Mouse (Mus musculus) heart, postnatal 0 days (tissue): Measurements from ENCODE around the gene Kif13a. TPM values are rescaled to one million over a fixed set of nuclear protein-coding genes. Genes with fewer than 3 reads are reported as not detected.

Experiments
- ATAC-seq: fragments of 200-750 bp; cut with Nextera tagmentation; 2 replicates; pipeline ENCODE4 v1.8.0; 2017; ENCODE audit warnings: low read depth, moderate number of reproducible peaks, moderate library complexity; ENCODE audit not compliant: insufficient read depth
- DNase-seq: peaks from one replicate; pipeline ENCODE4 v3.0.0-alpha.2; 2016; ENCODE audit warnings: low spot score
- H3K27ac ChIP-seq: fragments of 300-500 bp; sonication (generic); 2 replicates; pipeline ENCODE4 v1.5.1; 2014; ENCODE audit warnings: low read depth, mild to moderate bottlenecking
- H3K27me3 ChIP-seq: fragments of 300-500 bp; sonication (generic); 2 replicates; pipeline ENCODE4 v1.6.1; 2014; ENCODE audit warnings: low read length, mixed read lengths; ENCODE audit not compliant: control insufficient read depth, insufficient read depth
- H3K36me3 ChIP-seq: fragments of 300-500 bp; sonication (generic); replicated peaks from 2 replicates; pipeline ENCODE4 v1.6.1; 2014; ENCODE audit warnings: low read length, mixed read lengths; ENCODE audit not compliant: control insufficient read depth, insufficient read depth
- H3K4me1 ChIP-seq: fragments of 300-500 bp; sonication (generic); 2 replicates; pipeline ENCODE4 v1.6.1; 2014; ENCODE audit warnings: antibody characterized with exemption; ENCODE audit not compliant: control insufficient read depth, insufficient read depth
- H3K4me2 ChIP-seq: fragments of 300-500 bp; sonication (generic); 2 replicates; pipeline ENCODE4 v1.6.1; 2014; ENCODE audit warnings: low read depth, mild to moderate bottlenecking, low read length, moderate library complexity
- H3K4me3 ChIP-seq: fragments of 300-500 bp; sonication (generic); 2 replicates; pipeline ENCODE4 v1.5.1; 2014; ENCODE audit warnings: low read depth, low read length
- H3K9ac ChIP-seq: fragments of 300-500 bp; sonication (generic); replicated peaks from 2 replicates; pipeline ENCODE4 v1.6.1; 2014; ENCODE audit warnings: low read depth, low read length, mixed read lengths
- H3K9me3 ChIP-seq: fragments of 300-500 bp; sonication (generic); replicated peaks from 2 replicates; pipeline ENCODE4 v1.6.1; 2016; ENCODE audit warnings: low read length; ENCODE audit not compliant: control insufficient read depth
- CTCF ChIP-seq: IDR thresholded peaks from 2 replicates; pipeline ENCODE4 v1.5.1; 2016; ENCODE audit warnings: antibody characterized with exemption, control low read depth, low read depth
- EP300 ChIP-seq: IDR thresholded peaks from 2 replicates; pipeline ENCODE4 v1.6.1; 2016; ENCODE audit warnings: antibody characterized with exemption, low read depth
- whole genome bisulfite sequencing: fragments of 180-500 bp; shearing (Covaris S2); extraction: QIAGEN DNeasy Blood & Tissue Kit; methylation state at CpG from one replicate; pipeline ENCODE4 v1.1.7; 2014; 5-methylcytosine and 5-hydroxymethylcytosine counted together
- polyA plus RNA-seq: library from polyadenylated mRNA; unstranded; fragments of >200 nt; fragmentation: Nextera tagmentation; extraction: Ambion mirVana; gene quantifications from 2 replicates; pipeline ENCODE4 v1.2.1, GENCODE M21; 2015
- total RNA-seq: library from RNA; depleted of rRNA; stranded (reverse); fragments of >200 nt; gene quantifications from 2 replicates; pipeline ENCODE4 v1.2.3, GENCODE M21; 2014; ENCODE audit warnings: low replicate concordance

The Kif13a gene
- total and polyA plus RNA-seq, 2 experiments from 2014 or later: 36.7 to 81.8 TPM

GRCm38 (mm10) chr13:46728411-46728810, 201.3 kb downstream of the Kif13a start:
- Histone ChIP-seq H3K9me3 (no peaks in the 10 kb centered on the region), H3K36me3 (no peaks in the 10 kb centered on the region), H3K4me1 (peaks cover 15% of the 10 kb centered on the region), H3K27me3 (no peaks in the 10 kb centered on the region), H3K9ac (peak overlapping the region; percentile 47), H3K4me2 (peak overlapping the region; percentile 95), H3K27ac (peak overlapping the region; percentile 97), H3K4me3 (peak overlapping the region; percentile 69)
- TF ChIP-seq EP300 (no peak), CTCF (no peak)
- ATAC-seq (no peak), DNase-seq (no peak)
- 21% methylated on average over 5 of the region's 5 CpGs for WGBS

GRCm38 (mm10) chr13:46727837-46728268, 201.8 kb downstream of the Kif13a start, which contains the start of gene Nup153:
Nup153 (minus strand) TSS chr13:46727940.
- Histone ChIP-seq H3K4me2 (peak within 1 kb of the TSS; percentile 95), H3K9ac (peak within 1 kb of the TSS; percentile 88), H3K4me3 (peak within 1 kb of the TSS; percentile 69), H3K4me1 (peaks cover 15% of the 10 kb centered on the region), H3K36me3 (no peaks in the 10 kb centered on the region), H3K27ac (peak within 1 kb of the TSS; percentile 97), H3K9me3 (no peaks in the 10 kb centered on the region), H3K27me3 (no peaks in the 10 kb centered on the region)
- DNase-seq (peak; percentile 97), ATAC-seq (peak; percentile 91)
- 0 out of 2 replicates have a peak, but pooled peaks have one; percentile 76 for TF ChIP-seq EP300
- 0 out of 2 replicates have a peak, but pooled peaks have one; percentile 0 for TF ChIP-seq CTCF
- WGBS: under 1% methylated on average over 42 of the region's 51 CpGs

- under 1% methylated on average over 67 of the region's 85 CpGs for WGBS
- no peaks in the 10 kb centered on the region for H3K9me3 ChIP-seq
- DNase-seq: peak; percentile 59
- peak overlapping the region; percentile 97 for H3K27ac ChIP-seq
- TF ChIP-seq EP300 (no peak), CTCF (no peak)
- peaks cover 15% of the 10 kb centered on the region for H3K4me1 ChIP-seq
- H3K27me3 ChIP-seq: no peaks in the 10 kb centered on the region
- peak overlapping the region; percentile 95 for H3K4me2 ChIP-seq
- H3K36me3 ChIP-seq: no peaks in the 10 kb centered on the region
- ATAC-seq: peak; percentile 71
- H3K4me3 ChIP-seq: peak overlapping the region; percentile 69
- peak overlapping the region; percentile 88 for H3K9ac ChIP-seq
Observed at GRCm38 (mm10) chr13:46727038-46727836, 202.4 kb downstream of the Kif13a start.

GRCm38 (mm10) chr13:46726288-46727037, 203.2 kb downstream of the Kif13a start:
- WGBS: under 1% methylated on average over 30 of the region's 30 CpGs

GRCm38 (mm10) chr13:46725227-46725626, 204.4 kb downstream of the Kif13a start:
- H3K4me2 ChIP-seq: peak overlapping the region; percentile 95; the same call in 1 of the 2 replicates
- H3K4me1 ChIP-seq: peaks cover 15% of the 10 kb centered on the region
- H3K36me3 ChIP-seq: no peaks in the 10 kb centered on the region
- no peak overlapping the region for H3K4me3 ChIP-seq
- H3K27ac ChIP-seq: no peak overlapping the region
- no peak for ATAC-seq
- 0 out of 2 replicates have a peak overlapping the region, but pooled peaks have one; percentile 9 for H3K9ac ChIP-seq
- DNase-seq: peak; percentile 47
- H3K9me3 ChIP-seq: no peaks in the 10 kb centered on the region
- 12% methylated on average over 2 of the region's 2 CpGs for whole genome bisulfite sequencing
- H3K27me3 ChIP-seq: no peaks in the 10 kb centered on the region
- TF ChIP-seq CTCF (no peak), EP300 (no peak)

More at GRCm38 (mm10) chr13:46726288-46727037, 203.2 kb downstream of the Kif13a start:
- Histone ChIP-seq H3K4me3 (peak overlapping the region; percentile 69), H3K27ac (peak overlapping the region; percentile 97), H3K4me2 (peak overlapping the region; percentile 95), H3K9me3 (no peaks in the 10 kb centered on the region), H3K36me3 (no peaks in the 10 kb centered on the region), H3K27me3 (no peaks in the 10 kb centered on the region), H3K4me1 (peaks cover 15% of the 10 kb centered on the region), H3K9ac (peak overlapping the region; percentile 88)
- DNase-seq: peak; percentile 39
- ATAC-seq: no peak
- no peak for TF ChIP-seq EP300
